ENCODE assay signal across 25 mouse cellular contexts in the genomic region with DNA sequence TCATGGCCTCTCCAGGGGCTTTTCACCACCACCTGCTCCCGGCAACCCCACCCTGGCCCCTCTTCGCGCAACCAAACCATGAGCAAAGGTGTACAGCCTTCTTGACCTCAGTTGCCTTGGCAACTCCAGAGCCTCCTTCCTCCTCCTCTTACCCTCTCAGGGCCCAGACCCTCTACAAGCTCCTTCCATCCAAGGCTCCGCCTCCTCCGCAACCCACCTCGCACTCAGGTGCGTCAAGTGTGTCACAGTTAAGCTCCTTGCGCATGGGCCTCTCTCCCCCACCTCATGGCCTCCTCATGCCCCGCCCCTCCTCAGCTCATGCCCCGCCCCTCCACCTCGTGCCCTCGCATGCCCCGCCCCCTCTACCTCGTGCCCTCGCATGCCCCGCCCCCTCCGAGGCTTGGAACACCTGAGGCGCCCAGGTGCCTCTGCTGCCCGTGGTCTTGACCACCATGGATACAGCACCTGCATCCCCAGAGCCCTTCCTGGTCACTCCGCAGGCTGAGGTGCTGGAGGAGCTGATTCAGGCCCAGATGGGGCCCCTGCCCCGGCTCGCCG. TPM values are rescaled to one million over a fixed set of nuclear protein-coding genes. Genes with fewer than 3 reads are reported as not detected.
A peak's percentile ranks its signal among the peaks of the same experiment; 100 is the strongest.
DNase-seq lines count a peak whose midpoint lies in the region; ATAC-seq and TF ChIP-seq lines count a peak whose summit lies in the region.
"Had no signal": no experiment of that assay in that cellular context is flagged by ENCODE, and none has a peak within 500 bp of the region (broad histone marks: within the 10 kb centered on the region; RNA-seq: fewer than 3 reads in every experiment).

No protein-coding gene starts in this region.

- TF ChIP-seq EP300 in stomach, postnatal 0 days (optimal IDR thresholded peaks at IDR 0.05), result no peak

- H3K27me3 ChIP-seq in limb, embryonic 15.5 days, result no peaks in the 10 kb centered on the region
- no peaks in the 10 kb centered on the region for H3K27me3 ChIP-seq in limb, embryonic 10.5 days (ENCODE audit: low read depth, poor library complexity, severe bottlenecking)
- no peaks in the 10 kb centered on the region for H3K27me3 ChIP-seq in stomach, postnatal 0 days (ENCODE audit: control insufficient read depth, insufficient read depth, low read length)
- no peaks in the 10 kb centered on the region; the same call in 1 of the 2 replicates for H3K27me3 ChIP-seq in heart, embryonic 11.5 days (ENCODE audit: control insufficient read depth, insufficient read depth, low read length)
- H3K27me3 ChIP-seq: embryonic facial prominence, embryonic 15.5 days; heart, embryonic 13.5 days; hindbrain, embryonic 15.5 days had no signal

- H3K4me2 ChIP-seq in limb, embryonic 15.5 days, result no peak overlapping the region
- H3K4me2 ChIP-seq in stomach, postnatal 0 days (replicated peaks; ENCODE audit: low read depth), result no peak overlapping the region
- H3K4me2 ChIP-seq in heart, embryonic 11.5 days, result no peak overlapping the region
- H3K4me2 ChIP-seq: embryonic facial prominence, embryonic 15.5 days; heart, embryonic 13.5 days; hindbrain, embryonic 15.5 days had no signal

- no peak for TF ChIP-seq CTCF in stomach, postnatal 0 days (IDR thresholded peaks at IDR 0.05; ENCODE audit: low read depth)

- no peaks in the 10 kb centered on the region for H3K36me3 ChIP-seq in limb, embryonic 15.5 days
- H3K36me3 ChIP-seq in limb, embryonic 10.5 days, result no peaks in the 10 kb centered on the region
- H3K36me3 ChIP-seq in stomach, postnatal 0 days (ENCODE audit: control insufficient read depth, insufficient read depth, low read length), result no peaks in the 10 kb centered on the region
- no peaks in the 10 kb centered on the region for H3K36me3 ChIP-seq in heart, embryonic 11.5 days (ENCODE audit: control insufficient read depth, insufficient read depth, low read length)
- H3K36me3 ChIP-seq: embryonic facial prominence, embryonic 15.5 days; forebrain, embryonic 10.5 days; heart, embryonic 13.5 days; hindbrain, embryonic 15.5 days had no signal

- DNase-seq in limb, embryonic 10.5 days (ENCODE audit: low spot score), result no peak
- peak; percentile 55 for DNase-seq in R1 (ENCODE audit: low read depth, low spot score)
- DNase-seq in stomach, postnatal 0 days (ENCODE audit: low spot score), result no peak
- DNase-seq in spleen, adult 18-20 months, result no peak
- no peak for DNase-seq in gastrocnemius, adult 18-20 months (ENCODE audit: low spot score)
- DNase-seq: adrenal gland, adult 2 months; adrenal gland, postnatal 25 days; cerebellum, adult 18-20 months; cerebellum, adult 9-11 months; cerebellum, postnatal 36 days; gastrocnemius, postnatal 10 days; heart, postnatal 36 days had no signal

- H3K9me3 ChIP-seq in limb, embryonic 15.5 days, result no peaks in the 10 kb centered on the region
- no peaks in the 10 kb centered on the region for H3K9me3 ChIP-seq in limb, embryonic 10.5 days (replicated peaks)
- H3K9me3 ChIP-seq in stomach, postnatal 0 days (ENCODE audit: control insufficient read depth, low read length), result no peaks in the 10 kb centered on the region
- H3K9me3 ChIP-seq in heart, embryonic 11.5 days (replicated peaks; ENCODE audit: control insufficient read depth, low read length), result no peaks in the 10 kb centered on the region
- H3K9me3 ChIP-seq: embryonic facial prominence, embryonic 15.5 days; forebrain, embryonic 10.5 days; heart, embryonic 13.5 days; hindbrain, embryonic 15.5 days had no signal

- no peak overlapping the region for H3K4me3 ChIP-seq in limb, embryonic 15.5 days
- H3K4me3 ChIP-seq in limb, embryonic 10.5 days, result no peak overlapping the region
- H3K4me3 ChIP-seq in stomach, postnatal 0 days (ENCODE audit: low read depth, low read length), result no peak overlapping the region
- no peak overlapping the region for H3K4me3 ChIP-seq in heart, embryonic 11.5 days (ENCODE audit: low read depth, low read length)
- H3K4me3 ChIP-seq: embryonic facial prominence, embryonic 15.5 days; erythroblast, embryonic 14.5 days; forebrain, embryonic 10.5 days; heart, embryonic 13.5 days; hindbrain, embryonic 15.5 days had no signal

- no peak overlapping the region for H3K9ac ChIP-seq in limb, embryonic 15.5 days
- H3K9ac ChIP-seq in stomach, postnatal 0 days (ENCODE audit: low read length), result no peak overlapping the region
- no peak overlapping the region for H3K9ac ChIP-seq in heart, embryonic 11.5 days (ENCODE audit: low read depth, low read length)
- H3K9ac ChIP-seq: embryonic facial prominence, embryonic 15.5 days; heart, embryonic 13.5 days; hindbrain, embryonic 15.5 days had no signal

- H3K27ac ChIP-seq in limb, embryonic 15.5 days, result no peak overlapping the region
- no peak overlapping the region for H3K27ac ChIP-seq in limb, embryonic 10.5 days
- H3K27ac ChIP-seq in stomach, postnatal 0 days (replicated peaks), result no peak overlapping the region
- no peak overlapping the region for H3K27ac ChIP-seq in heart, embryonic 11.5 days (ENCODE audit: low read depth, low read length)
- H3K27ac ChIP-seq: embryonic facial prominence, embryonic 15.5 days; forebrain, embryonic 10.5 days; heart, embryonic 13.5 days; hindbrain, embryonic 15.5 days had no signal

- no peaks in the 10 kb centered on the region for H3K4me1 ChIP-seq in limb, embryonic 15.5 days
- H3K4me1 ChIP-seq in limb, embryonic 10.5 days, result no peaks in the 10 kb centered on the region
- H3K4me1 ChIP-seq in stomach, postnatal 0 days (replicated peaks; ENCODE audit: control insufficient read depth, insufficient read depth), result no peaks in the 10 kb centered on the region
- H3K4me1 ChIP-seq in heart, embryonic 11.5 days (ENCODE audit: control insufficient read depth, insufficient read depth, low read length), result no peaks in the 10 kb centered on the region
- H3K4me1 ChIP-seq: embryonic facial prominence, embryonic 15.5 days; forebrain, embryonic 10.5 days; hindbrain, embryonic 15.5 days had no signal

- ATAC-seq in limb, embryonic 15.5 days (ENCODE audit: insufficient number of reproducible peaks, low FRiP score, low TSS enrichment, low read depth), result 0 out of 2 replicates have a peak, but pooled peaks have one; percentile 30
- ATAC-seq in stomach, postnatal 0 days (ENCODE audit: low FRiP score, low TSS enrichment), result 0 out of 2 replicates have a peak, but pooled peaks have one; percentile 21
- no peak for ATAC-seq in heart, embryonic 11.5 days (replicated peaks; ENCODE audit: insufficient number of reproducible peaks, low FRiP score, low TSS enrichment)
- ATAC-seq: forebrain, embryonic 14.5 days had no signal

- WGBS in limb, embryonic 15.5 days, result 79% methylated on average over 23 of the region's 23 CpGs
- WGBS in limb, embryonic 10.5 days, result 82% methylated on average over 23 of the region's 23 CpGs
- WGBS in stomach, postnatal 0 days, result 83% methylated on average over 23 of the region's 23 CpGs
- 77% methylated on average over 23 of the region's 23 CpGs for WGBS in heart, embryonic 11.5 days (ENCODE audit: insufficient replicate concordance)

RNA-seq across cellular contexts. Expression of a gene that starts 0.9 kb away (rescaled TPM):
- polyA plus RNA-seq in limb, embryonic 15.5 days (2015; fragmentation: Nextera tagmentation; extraction: Ambion mirVana), result not detected in 2 replicates
- polyA plus RNA-seq in limb, embryonic 10.5 days (2016; fragmentation: Nextera tagmentation; extraction: Ambion mirVana), result not detected in 2 replicates
- not detected in 2 replicates for polyA plus RNA-seq in stomach, postnatal 0 days (2015; fragmentation: Nextera tagmentation; extraction: Ambion mirVana)
- not detected for total RNA-seq in gastrocnemius, adult 18-20 months (2021)
- polyA plus RNA-seq in heart, embryonic 11.5 days (2014; fragmentation: Nextera tagmentation; extraction: Ambion mirVana), result not detected in 2 replicates
- total RNA-seq: adrenal gland, adult 2 months; adrenal gland, postnatal 25 days; gastrocnemius, postnatal 10 days; gastrocnemius, postnatal 4 days; heart, adult 8-10 months; heart, postnatal 36 days; MEL had no signal
- polyA plus RNA-seq: adrenal gland, adult 2 months; embryonic facial prominence, embryonic 15.5 days; erythroblast, embryonic 14.5 days; forebrain, embryonic 10.5 days; forebrain, embryonic 14.5 days; heart, embryonic 13.5 days; heart, postnatal 0 days; hindbrain, embryonic 11.5 days; hindbrain, embryonic 15.5 days had no signal

RNA-seq across cellular contexts. Expression of a gene that starts 11.6 kb away (rescaled TPM):
- 2.0 and 2.3 TPM in 2 replicates for polyA plus RNA-seq in limb, embryonic 15.5 days (2015; fragmentation: Nextera tagmentation; extraction: Ambion mirVana)
- polyA plus RNA-seq in limb, embryonic 10.5 days (2016; fragmentation: Nextera tagmentation; extraction: Ambion mirVana), result 6.1 and 7.7 TPM in 2 replicates
- polyA plus RNA-seq in stomach, postnatal 0 days (2015; fragmentation: Nextera tagmentation; extraction: Ambion mirVana), result 1.6 and 2.1 TPM in 2 replicates
- not detected for total RNA-seq in gastrocnemius, adult 18-20 months (2021)
- 11.9 and 16.4 TPM in 2 replicates for polyA plus RNA-seq in heart, embryonic 11.5 days (2014; fragmentation: Nextera tagmentation; extraction: Ambion mirVana)

RNA-seq across cellular contexts. Expression of a gene that starts 55.4 kb away (rescaled TPM):
- polyA plus RNA-seq in limb, embryonic 15.5 days (2015; fragmentation: Nextera tagmentation; extraction: Ambion mirVana), result 44.2 and 51.4 TPM in 2 replicates
- 39.0 and 45.0 TPM in 2 replicates for polyA plus RNA-seq in limb, embryonic 10.5 days (2016; fragmentation: Nextera tagmentation; extraction: Ambion mirVana)
- polyA plus RNA-seq in stomach, postnatal 0 days (2015; fragmentation: Nextera tagmentation; extraction: Ambion mirVana), result 43.9 and 44.9 TPM in 2 replicates
- total RNA-seq in gastrocnemius, adult 18-20 months (2021), result 10 to 100 TPM; 24.0 to 27.7 TPM
- 41.6 and 52.1 TPM in 2 replicates for polyA plus RNA-seq in heart, embryonic 11.5 days (2014; fragmentation: Nextera tagmentation; extraction: Ambion mirVana)
